Mouse (Mus musculus) gastrocnemius, postnatal 4 days (tissue): ENCODE data around the gene Tead1. TPM values are rescaled to one million over a fixed set of nuclear protein-coding genes. Genes with fewer than 3 reads are reported as not detected.
"Not testable (repeated sequence)": the region's sequence is repeated elsewhere in the genome, so short reads cannot be mapped to it uniquely, and the experiment has no call there.

Source experiments
- DNase-seq, 2 experiments: peaks; one replicate each; pipeline ENCODE4 v3.0.0; 2021 to 2022; ENCODE audit warnings: low spot score in 2 of 2, mixed read lengths in 2 of 2
- total RNA-seq, 2 experiments: library from RNA; stranded (reverse); gene quantifications; 2 replicates each; pipeline ENCODE4 v1.2.3; 2021

Tead1 gene
- total RNA-seq, 2 experiments from 2014 or later, result 155 to 175 TPM

DNA sequence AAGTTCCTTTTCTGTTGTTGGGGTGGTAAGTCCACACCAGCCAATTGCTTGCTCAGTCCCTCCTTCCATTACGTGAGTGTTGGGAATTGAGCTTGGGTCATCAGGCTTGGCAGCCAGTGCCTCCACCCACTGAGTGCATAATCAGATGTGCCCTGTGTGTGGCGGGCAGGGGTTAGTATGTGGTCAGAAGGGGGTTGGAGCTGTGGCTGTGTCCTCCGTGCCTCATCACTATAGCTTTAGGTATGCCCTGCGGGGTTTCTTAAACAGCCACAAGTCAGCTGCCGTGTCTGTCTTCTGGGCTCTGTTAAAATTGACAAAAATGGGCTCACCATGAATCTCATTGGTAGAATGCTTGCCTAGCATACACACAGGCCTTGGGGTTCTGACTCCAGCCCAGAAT is 227.7 kb downstream of the Tead1 start:
- no peak for DNase-seq

DNA sequence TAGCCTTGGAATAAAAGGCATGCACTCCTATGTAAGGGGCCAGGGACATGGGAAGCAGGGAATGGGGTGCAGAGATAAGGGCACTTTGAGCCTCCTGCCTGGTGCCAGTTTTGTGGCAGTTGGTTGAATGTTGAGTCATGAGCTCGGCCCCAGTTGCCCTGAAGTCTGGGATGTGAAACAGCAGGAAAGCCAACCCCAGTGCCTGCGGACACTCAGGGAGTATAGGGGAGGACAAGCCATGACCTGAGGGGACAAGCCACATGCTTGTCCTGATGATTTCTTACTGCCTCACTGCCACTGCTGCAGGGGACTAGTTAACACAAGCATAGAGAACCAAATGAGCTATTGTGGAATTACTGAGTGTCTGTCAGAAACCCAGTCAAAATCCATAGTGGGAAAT is 228.3 kb downstream of the Tead1 start:
- no peak for DNase-seq

DNA sequence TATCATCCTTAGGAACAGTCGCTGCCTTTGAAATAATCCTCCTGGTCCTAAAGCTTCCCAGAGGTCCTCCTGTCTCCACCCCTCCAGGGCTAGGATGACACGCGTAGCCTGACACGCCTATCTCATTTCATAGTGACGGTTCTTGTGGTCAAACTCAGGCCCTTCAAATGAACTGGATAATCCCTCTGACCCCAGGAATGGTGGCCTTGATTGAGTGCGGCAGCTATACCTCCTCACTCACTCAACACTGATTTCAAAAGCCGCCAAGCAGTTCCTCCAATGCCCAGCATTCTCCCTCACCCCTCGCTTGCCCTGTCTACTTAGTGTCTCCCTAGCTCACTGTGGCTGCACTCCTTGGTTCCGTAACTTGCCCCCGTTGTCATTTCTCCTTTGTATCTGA is 230.0 kb downstream of the Tead1 start:
- DNase-seq, result no peak

DNA sequence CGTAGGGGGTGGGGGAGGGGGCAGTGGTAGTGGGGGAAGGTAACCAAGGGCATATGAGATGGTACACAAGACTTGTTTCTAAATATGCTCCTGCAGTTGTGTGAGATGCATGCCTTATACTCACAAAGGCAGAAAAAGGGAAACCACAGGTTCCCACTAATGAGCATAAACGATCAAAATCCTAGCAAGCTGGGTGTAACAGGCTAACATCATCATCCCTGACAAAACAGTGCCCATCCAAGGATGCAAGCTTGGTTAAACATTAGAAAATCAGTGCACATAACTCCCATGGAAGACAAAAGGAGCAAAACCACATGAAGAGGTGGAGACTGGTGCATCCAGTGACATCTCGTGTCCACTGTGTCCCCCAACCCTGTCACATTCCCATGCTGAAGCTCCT is 233.9 kb downstream of the Tead1 start:
- no peak for DNase-seq

DNA sequence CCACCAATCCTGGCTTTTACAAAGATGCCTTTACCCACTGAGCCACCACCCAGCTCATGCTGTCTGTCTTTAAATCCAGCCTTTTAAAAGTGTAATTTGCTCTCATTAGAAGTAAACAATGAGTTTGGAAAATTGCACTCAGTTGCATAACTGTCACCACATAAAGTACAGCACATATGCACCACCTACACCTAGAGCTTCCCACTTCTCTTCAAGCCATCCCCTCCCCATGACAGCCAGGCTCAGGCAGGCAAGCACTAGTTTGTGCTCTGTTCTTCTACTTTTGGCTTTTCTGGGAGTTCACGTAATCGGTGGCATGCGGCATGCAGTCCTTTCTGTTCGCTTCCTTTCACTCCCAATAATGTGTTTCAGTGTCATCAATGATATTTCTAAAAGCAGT is 236.5 kb downstream of the Tead1 start:
- DNase-seq, result no peak

DNA sequence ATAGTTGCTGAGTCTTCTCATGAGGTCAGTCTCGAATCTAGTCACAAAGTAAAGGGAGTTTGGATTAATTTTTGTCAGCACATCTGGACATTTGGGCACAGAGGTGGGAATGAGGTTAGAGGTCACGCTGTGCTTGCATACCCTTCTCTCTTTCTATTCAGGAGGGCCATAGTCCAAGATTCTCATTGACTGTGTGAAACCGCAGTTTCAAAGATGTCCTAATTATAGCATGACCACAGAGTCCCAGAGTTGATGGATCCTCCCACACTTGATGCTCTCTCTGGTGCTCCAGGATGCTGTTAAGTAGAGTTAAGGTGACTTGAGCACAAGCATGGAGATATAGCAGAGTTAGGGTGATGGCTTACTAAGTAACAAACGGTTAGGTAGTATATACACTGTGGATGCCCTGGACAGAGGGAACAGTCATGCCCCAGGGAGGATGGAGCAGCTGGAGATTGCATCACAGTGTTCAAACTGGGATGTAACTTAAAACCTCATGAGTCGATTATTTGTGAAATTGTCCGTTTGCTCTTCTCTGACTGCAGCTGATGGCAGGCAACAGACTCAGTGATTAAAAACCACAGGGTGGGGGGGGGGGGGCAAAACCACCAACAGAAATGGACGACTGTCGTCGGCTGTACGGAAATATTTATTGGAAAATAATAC is 238.6 kb downstream of the Tead1 start:
- no peak for DNase-seq

DNA sequence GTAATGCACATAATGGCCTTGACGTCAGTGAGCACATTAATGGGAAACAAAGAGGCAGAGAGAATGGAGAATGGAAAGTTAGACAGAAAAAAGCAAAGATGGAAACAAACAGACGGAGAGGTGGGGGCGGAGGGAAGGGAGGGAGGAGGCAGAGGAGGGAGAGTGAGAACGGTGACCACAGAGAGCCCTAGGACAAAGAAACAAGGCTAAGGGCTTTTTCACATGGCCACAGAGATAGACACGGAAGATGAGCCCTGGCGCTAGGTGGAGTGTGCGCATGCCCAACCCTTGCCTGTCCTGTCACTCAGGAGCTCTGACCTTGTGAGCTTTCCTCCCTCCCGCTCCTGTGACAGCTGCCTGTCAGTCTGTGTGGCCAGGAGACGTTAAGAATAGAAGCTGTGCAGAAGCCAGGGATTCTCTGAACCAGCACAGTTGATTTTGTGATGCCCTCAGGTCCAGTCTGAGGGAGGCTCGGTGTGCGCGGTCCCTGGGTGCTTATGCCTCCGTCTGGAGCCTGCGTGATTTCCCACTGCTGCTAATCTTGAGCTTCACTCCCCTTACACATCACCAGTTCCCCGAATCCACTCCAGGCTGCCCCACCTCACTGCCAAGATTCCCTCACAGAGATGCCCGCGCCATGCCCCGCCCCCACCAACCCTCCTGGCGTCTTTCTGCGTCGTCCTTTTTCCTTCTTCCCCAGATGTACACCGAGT is 239.3 kb downstream of the Tead1 start:
- DNase-seq, result peak in 1 of 2 experiments; percentile 16

DNA sequence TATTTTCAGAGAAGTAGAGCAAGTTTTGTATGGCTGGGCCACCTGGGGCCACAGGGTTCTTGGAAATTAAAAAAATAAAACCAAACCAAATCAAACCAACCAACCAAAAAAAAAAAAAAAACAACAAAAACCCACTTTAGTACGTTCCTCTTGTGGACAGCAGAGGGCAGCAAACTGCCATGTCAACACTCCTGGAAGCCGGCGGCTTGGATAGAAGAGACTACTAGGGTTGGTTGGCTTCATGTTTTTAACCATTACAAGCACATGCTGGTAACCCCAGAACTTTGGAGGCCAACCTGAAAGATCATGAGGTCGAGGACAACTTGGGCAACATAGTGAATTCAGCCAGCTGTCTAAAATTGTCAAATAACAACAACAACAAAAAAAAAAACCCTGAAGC is 240.7 kb downstream of the Tead1 start:
- DNase-seq, result peak in 1 of 2 experiments; percentile 50

DNA sequence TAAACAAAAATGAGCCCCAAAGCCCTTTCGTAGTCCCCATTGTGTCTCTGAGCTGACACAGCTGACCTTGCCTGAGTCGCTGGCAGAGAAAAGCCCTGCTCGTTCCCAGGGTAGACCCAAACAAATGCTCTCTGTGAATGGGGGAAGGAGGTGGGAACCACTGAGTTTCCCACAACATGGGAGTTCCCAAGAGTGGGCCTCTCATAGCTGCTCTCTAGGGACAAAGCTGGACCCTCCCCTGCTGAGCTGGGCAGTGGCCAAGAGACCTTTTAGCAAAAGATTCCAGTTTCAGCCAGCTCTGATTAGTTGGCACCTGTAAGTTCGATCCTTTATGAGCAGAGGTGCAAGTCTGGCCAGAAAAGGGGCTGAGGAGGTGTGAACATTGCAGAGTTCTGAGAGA is 243.7 kb downstream of the Tead1 start:
- no peak for DNase-seq

DNA sequence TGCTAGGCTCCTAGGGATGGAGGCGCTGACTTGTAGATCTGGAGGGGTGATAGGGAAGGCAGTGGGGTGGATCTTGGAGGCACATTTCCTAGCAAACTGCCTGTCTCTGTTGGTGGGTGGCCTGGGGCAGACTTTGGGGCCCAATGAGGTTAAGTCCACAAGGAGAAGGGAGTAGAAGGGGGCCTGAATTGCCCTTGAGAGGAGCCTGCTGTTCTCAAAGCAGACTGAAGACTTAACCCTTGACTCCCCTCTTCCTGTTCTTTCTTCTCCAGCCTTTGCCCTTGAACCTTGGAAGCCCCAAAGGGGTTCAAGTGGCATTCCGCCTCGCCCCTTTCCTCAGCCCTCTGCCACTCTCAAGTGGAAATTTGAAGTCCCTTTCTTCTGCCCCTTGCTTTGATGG is 244.6 kb downstream of the Tead1 start:
- no peak for DNase-seq

DNA sequence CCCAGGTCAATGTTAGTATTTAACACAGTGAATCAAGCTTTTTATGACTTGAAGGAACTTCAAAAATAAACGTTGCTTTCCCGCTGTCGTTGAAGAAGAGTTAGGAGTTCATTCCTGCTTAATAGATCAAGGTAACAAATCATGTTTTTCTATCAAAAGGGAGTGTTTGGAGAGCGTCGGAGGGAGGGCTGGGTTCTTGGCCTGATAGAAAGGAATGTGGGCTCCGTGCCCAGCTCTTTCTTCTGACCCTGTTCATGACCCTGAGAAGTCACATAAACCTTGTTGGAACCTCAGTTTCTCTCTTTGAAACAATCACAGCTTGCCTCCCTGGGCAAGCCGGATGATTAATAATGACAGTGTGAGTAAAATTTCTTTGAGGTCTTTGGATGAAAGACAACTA is 251.6 kb downstream of the Tead1 start:
- no peak for DNase-seq

DNA sequence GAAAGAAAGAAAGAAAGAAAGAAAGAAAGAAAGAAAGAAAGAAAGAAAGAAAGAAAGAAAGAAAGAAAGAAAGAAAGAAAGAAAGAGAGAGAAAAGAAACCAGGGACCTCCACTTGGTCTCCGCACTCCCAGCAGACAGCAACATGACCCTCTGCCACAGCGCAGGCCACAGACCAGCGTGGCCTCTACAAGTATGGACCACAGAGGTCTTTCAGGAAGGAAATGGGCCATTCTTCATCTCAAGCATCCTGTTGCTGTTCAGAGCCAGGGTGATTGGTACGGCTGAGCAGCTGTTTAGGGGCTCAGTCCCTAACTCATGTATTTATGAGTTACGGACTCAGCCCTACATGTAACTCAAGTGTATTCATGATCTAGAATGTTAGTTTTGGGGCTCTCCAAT is 256.8 kb downstream of the Tead1 start:
- not testable (repeated sequence) for DNase-seq

DNA sequence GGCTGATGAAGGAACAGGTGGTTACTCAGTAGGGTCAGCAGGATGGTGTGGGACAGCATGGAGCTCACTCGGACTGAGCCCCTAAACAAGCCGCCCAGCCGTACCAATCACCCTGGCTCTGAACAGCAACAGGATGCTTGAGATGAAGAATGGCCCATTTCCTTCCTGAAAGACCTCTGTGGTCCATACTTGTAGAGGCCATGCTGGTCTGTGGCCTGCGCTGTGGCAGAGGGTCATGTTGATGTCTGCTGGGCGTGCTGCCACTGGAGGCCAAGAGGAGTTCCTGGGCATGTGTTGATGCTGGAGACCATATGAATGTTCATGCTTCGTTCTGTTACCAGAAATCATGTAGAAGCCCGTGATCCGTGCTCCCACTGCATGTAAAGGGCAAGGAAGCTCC is 258.0 kb downstream of the Tead1 start:
- no peak for DNase-seq

DNA sequence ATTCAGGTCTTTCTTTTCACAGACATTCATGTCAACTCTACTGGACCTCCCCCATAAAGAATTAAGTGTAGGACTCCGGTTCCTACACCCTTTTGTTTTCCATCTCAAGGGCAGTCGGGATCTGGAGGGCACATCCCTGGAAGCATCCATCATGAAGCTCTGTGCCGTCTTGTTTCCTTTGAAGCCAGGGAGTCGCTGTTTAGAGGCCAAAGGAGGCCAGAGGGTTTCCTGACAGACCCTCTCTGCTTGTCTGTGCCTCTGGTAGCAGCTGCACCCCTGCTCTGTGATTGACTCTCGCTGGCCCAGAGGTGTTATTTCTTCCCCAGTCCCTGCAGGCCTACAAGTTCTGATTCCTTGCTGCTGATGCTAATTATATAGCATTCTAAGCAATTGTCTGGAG is 259.8 kb downstream of the Tead1 start:
- no peak for DNase-seq

DNA sequence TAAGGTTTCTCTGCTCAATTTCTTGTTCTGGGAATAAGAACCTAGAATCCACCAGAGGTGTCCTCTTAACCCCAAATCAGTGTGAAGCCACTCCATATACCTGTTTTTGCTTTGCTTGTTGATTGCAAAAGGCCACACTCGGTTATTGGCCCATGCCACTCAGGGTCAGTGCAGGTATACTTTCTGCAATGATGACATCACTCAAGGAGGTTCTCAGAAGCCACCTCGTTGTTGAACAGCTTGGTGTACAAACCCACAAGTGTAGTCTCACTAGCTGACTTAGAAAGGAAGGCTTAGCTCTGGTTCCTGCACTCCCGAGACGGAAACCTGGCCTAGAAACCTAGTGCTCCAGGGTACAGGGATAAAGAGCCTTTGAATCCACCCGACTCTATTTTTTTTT is 263.4 kb downstream of the Tead1 start:
- DNase-seq, result no peak

DNA sequence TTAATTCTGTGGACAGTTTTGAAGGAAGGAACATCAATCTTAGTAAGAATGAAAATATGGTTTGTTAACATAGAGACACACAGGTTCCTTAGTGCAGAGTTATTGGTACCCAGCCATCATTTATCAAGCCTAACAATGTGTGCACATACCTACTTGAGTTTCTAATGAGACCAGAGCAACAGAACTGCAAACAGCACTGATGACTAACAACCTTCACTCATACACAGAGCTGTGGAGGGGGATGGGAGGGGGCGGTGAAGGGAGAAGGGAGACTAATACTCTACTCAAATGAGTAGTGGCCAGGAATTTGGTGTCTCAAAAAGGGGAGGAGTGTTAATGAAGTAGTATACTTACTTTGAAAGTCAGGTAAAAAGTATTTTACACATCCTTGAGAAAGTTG is 263.9 kb downstream of the Tead1 start:
- no peak for DNase-seq

DNA sequence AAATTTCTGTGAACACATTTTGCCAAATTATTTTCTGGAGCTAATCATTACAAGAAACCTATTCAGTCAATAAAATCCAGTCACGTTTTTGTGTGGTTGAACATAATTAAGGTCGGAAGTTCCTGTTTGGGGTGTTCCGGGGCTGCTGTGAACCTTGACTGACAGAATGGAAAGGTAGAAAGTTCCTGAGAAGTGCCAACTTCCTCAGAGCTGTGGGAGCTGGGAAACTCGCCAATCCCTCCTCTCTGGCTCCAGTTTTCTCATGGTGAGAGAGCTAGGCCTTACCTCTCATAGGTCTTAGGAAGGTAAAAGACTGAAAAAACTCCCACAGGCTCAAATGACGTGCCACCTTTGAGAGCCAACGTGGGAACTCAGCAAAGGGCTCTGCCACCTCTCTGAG is 267.6 kb downstream of the Tead1 start:
- no peak for DNase-seq

DNA sequence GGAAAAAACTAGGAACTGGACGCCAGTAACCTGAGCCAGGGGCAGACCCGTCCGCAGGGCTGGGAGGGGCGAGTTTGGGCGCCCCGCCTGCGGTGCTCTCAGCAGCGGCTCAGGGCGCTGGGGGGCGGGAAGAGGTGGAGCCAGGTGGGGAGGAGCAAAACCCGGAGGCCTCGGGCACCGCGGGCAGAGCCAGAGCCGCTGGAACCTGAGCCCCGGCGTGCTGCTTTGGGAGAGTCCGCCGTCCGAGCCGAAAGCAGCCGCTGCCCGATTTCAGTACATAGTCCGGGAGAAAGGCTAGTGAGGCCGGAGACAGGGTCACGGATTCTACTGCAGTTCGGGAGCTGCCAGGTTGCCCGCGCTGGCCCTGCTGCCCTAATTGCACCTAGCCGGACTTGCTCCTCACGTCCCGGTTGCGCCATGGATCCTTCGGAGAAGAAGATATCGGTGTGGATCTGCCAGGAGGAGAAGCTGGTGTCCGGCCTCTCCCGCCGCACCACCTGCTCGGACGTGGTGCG is 274.7 kb downstream of the Tead1 start, which contains the start of gene Rassf10:
Rassf10 (plus strand) TSS at position 186 of the 515 bp plus-strand sequence.
- peak; percentile 50 to 63 for DNase-seq

DNA sequence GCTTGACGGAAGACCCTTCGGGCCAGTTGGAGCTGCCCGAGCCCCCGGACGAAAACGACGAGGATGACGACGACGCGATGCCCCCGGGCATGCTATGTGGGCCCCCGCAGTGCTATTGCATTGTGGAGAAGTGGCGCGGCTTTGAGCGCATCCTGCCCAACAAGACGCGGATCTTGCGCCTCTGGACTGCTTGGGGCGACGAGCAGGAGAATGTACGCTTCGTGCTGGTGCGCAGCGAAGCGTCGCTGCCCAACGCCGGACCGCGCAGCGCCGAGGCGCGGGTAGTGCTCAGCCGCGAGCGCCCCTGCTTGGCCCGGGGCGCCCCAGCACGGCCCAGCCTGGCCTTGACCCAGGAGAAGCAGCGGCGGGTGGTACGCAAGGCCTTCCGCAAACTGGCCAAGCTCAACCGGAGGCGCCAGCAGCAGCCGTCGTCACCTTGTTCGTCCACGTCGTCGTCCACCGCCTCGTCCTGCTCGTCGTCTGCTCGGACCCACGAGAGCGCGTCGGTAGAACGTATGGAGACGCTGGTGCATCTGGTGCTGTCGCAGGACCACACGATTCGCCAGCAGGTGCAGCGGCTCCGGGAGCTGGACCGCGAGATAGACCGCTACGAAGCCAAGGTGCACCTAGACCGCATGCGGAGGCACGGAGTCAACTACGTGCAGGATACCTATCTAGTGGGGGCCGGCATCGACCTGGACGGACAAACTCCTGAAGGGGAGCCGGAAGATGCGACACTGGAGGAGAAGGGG is 275.4 kb downstream of the Tead1 start:
- DNase-seq, result peak in 1 of 2 experiments; percentile 12

DNA sequence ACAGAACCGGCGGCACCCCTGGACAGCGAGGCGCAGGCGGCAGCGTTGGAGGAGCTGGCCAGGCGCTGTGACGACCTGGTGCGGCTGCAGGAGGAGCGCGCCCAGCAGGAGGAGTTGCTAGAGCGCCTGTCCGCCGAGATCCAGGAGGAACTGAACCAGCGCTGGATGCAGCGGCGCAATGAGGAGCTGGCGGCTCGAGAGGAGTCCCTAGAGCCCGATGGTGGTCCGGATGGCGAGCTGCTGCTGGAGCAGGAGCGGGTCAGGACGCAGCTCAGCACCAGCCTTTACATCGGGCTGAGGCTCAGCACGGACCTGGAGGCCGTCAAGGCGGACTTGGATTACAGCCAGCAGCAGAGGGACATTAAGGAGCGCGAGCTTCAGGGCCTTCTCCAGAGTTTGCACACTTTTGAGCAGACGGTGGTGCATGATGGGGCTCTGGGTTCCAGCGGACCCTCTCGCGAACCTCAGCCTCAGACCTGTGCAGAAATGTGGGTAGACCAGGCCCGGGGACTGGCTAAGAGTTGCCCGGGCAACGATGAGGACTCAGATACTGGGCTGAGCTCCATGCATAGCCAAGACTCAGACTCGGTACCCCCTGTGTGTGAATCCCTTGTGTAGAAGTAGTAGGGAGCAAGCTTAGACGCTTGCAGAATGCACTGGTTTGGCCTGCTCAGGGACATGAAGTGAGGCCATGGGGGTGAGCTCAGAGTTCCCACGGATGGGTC is 276.1 kb downstream of the Tead1 start:
- DNase-seq, result peak in 1 of 2 experiments; percentile 24

DNA sequence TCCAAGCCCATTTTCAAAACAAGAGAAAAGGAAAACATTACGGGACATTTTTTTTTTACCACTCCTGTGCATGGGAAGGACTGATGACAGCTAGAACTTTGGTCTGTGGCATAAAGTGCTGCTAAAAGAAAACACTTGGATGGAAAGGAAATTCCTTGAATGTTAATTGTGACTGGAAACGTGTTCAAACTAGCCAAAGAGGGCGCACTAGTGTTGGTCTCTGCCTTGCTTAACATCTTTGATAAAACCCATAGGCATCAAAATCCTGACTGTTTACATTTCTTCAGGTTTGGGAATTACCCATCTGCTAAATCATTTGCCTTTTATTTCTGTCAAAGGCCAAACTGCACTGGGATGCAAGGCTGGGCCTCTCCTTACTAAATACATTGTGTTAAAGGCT is 276.8 kb downstream of the Tead1 start:
- no peak for DNase-seq
